Mouse (Mus musculus): ENCODE measurements around the gene Olfr125. TPM values are rescaled to one million over a fixed set of nuclear protein-coding genes. Genes with fewer than 3 reads are reported as not detected.

Gene Olfr125
- polyA plus RNA-seq (2017; shearing (Covaris generic)), result not detected

DNA sequence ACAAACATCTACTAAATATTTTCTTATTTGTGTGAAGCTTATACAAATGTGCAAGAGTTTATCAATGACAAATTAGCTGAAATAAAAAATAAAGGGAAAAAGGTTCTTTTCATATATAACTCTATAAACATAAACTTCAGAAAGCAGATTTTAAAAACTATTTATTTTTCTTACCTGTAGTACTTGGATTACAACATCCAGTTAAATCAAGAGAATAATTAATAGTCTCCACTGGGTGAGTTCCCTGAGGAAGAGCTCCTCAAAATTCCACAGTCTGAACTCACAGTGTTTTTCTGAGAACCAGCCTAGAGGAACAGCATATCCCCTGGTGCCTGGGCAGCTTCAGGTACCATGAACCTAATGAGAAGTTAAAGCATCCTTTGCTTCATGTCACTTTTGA lies at the start of gene Olfr125:
TSS of gene Olfr125 (plus strand) at position 301 of the 400 bp plus-strand sequence.

DNA sequence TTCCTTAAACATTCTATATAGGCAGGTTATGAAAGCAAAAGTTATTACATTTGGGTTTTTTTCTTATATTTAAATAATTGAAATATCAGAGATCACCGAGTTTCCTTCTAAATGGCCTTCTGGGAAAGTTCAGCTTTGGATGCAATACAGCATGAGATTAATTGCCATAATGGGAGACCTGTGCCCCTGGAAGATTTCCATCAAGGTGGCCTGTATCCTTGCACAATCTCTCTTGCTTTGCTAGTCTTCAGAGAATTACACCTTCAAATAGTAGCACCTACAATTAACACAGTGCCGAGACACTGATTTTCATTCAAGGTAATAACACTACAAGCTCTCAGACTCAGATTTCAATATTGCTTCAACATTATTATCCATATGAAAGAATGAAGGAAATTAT lies 39.5 kb upstream of the Olfr125 start, which contains the start of gene Olfr123:
TSS of gene Olfr123 (plus strand) at position 301 of the 400 bp plus-strand sequence.

DNA sequence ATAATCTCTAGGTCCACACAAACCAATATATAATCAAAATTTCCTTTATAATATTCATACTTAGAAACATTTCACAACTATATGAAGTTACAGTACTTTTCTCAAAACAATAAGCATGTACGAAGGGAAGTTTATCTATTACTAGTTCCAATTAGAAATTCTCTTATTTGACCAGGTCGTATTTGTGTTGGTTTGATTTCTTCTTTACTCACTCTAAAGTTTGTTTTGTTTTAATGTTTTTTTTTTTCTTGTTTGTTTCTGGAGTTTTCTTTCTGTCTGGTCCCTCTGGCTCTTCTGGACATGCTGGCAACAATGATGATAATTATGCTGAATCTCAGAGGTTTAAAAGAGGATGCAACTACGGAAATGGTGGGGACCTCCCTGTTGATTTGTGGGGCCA lies 33.2 kb upstream of the Olfr125 start, which contains the start of gene Olfr124:
TSS of gene Olfr124 (plus strand) at position 301 of the 400 bp plus-strand sequence.

DNA sequence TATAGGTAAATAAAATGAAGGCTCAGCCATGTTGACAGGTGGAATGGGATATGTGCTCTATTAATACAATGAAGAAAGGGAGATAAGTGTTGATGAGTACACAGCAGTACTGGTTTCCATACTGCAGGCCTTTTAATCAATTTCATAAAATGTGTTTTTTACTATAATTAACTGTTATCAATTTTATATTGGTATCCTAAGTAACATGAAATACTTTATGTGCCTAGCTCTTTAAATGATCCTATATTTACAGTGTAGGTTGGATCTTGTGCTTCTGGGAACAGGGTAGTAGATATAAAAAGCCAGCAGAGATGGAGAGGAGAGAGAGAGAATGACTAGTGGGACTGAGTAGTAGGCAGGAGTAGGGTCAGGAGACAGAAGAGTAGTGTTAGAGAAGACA lies 14.4 kb downstream of the Olfr125 start, which contains the start of gene Olfr126:
TSS of gene Olfr126 (plus strand) at position 301 of the 400 bp plus-strand sequence.

Other genes with a start within 250 kb of the Olfr125 start
- gene Olfr114, start 240.2 kb upstream of the Olfr125 start, polyA plus RNA-seq (2017; shearing (Covaris generic)), result not detected
- not detected for gene Olfr115, start 205.8 kb upstream of the Olfr125 start, polyA plus RNA-seq (2017; shearing (Covaris generic))
- not detected for gene Olfr116, start 205.8 kb upstream of the Olfr125 start, polyA plus RNA-seq (2017; shearing (Covaris generic))
- gene Olfr117, start 169.2 kb upstream of the Olfr125 start, polyA plus RNA-seq (2017; shearing (Covaris generic)), result not detected
- 0.46 TPM for gene Olfr118, start 166.0 kb upstream of the Olfr125 start, polyA plus RNA-seq (2017; shearing (Covaris generic))
- not detected for gene Olfr119, start 136.4 kb upstream of the Olfr125 start, polyA plus RNA-seq (2017; shearing (Covaris generic))
- gene Olfr120, start 111.1 kb upstream of the Olfr125 start, polyA plus RNA-seq (2017; shearing (Covaris generic)), result not detected
- gene Olfr121, start 84.1 kb upstream of the Olfr125 start, polyA plus RNA-seq (2017; shearing (Covaris generic)), result not detected
- not detected for gene Olfr122, start 64.3 kb upstream of the Olfr125 start, polyA plus RNA-seq (2017; shearing (Covaris generic))
- gene Olfr123, start 39.4 kb upstream of the Olfr125 start, polyA plus RNA-seq (2017; shearing (Covaris generic)), result not detected
- not detected for gene Olfr124, start 33.1 kb upstream of the Olfr125 start, polyA plus RNA-seq (2017; shearing (Covaris generic))
- not detected for gene Olfr126, start 14.5 kb downstream of the Olfr125 start, polyA plus RNA-seq (2017; shearing (Covaris generic))
- gene Olfr127, start 67.5 kb downstream of the Olfr125 start, polyA plus RNA-seq (2017; shearing (Covaris generic)), result 0.09 TPM
- 0.21 TPM for gene Olfr128, start 87.6 kb downstream of the Olfr125 start, polyA plus RNA-seq (2017; shearing (Covaris generic))
- gene Olfr761, start 120.1 kb downstream of the Olfr125 start, polyA plus RNA-seq (2017; shearing (Covaris generic)), result not detected
- 0.15 TPM for gene Olfr129, start 227.1 kb downstream of the Olfr125 start, polyA plus RNA-seq (2017; shearing (Covaris generic))
- gene Olfr130, start 231.0 kb downstream of the Olfr125 start, polyA plus RNA-seq (2017; shearing (Covaris generic)), result not detected

Measured in naive thymus-derived CD4-positive, alpha-beta T cell, adult 5 months (primary cell).